Mouse (Mus musculus) T-cell, adult 2 months (primary cell): ENCODE data around the gene Gm527.
A peak's percentile ranks its signal among the peaks of the same experiment; 100 is the strongest.

Source experiments
- DNase-seq: peaks from one replicate; pipeline ENCODE4 v3.0.0; 2022; ENCODE audit warnings: low spot score

Gm527 gene

DNA sequence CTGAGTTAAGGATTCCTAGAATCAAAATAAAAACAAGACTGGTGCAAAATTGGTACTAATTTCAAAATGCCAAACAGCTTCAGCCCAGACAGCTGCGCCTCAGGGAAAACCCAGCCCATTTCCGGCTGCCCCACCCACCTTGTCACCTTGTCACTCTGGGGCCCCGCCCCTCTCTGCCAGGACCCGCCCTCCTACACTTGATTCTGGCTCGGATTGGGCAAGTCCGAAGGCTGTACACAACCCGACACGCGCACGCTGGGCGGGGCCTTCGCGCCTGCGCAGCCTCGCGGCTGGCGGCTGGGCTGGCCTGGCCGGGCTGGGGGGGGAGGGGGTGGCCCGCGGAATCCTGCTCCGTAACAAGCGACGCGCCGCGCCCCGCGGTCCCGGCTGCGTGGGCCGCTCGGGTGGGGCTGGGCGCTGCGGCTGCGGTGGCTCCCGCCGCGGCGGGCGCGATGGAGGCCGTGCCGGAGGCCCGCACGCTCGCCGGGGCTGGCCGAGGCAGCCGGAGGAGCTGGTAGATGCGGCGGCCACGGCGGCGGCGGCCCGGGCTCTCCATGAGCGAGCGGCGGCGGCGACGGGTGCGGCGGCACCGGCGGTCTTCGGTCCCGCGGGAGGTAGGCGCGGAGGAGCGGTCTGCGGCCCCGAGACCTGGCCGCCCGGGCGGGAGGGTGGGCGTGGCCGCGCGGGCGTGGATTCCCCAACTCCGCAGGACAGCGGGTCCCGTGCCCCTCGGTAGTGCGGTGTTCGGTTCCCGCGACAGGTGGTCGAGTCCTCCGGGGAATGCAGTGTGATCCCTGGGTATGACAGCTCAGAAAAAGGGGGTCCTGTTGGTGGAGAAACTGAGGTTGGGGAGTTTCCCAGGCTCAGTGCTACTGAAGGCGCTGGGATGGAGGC lies at the start of gene Gm527:
Gene Gm527 (plus strand): TSS at position 329 of the 894 bp plus-strand sequence.
- DNase-seq, result peak; percentile 94

GRCm38 (mm10) chr12:64871103-64871502 lies 46.6 kb upstream of the Gm527 start:
- no peak for DNase-seq

GRCm38 (mm10) chr12:64897060-64897730 lies 20.5 kb upstream of the Gm527 start:
- DNase-seq, result peak; percentile 22

DNA sequence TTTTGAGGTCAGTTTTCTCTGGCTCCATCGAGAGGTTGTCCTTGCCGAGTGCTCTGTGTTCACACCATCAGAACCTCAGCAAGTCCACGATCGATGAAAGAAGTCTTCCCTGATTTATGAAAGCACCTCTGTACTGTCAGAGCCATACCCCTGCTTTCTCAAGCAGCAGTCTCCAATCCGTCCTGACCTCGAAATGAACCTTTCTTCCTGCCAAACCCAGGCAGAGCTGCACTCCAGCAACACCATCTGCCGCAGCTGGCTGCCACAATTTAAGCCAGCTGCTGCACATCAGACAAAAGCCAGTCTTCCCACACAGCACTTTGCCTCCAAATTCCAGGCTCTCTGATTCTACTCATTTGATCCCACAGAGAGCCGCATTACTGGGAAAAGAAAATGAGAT lies 15.2 kb upstream of the Gm527 start:
- DNase-seq, result no peak

- no peak for DNase-seq
Observed at GRCm38 (mm10) chr12:64903186-64903585, 14.5 kb upstream of the Gm527 start.

- DNase-seq, result no peak
Observed at GRCm38 (mm10) chr12:64912996-64913395, 4.7 kb upstream of the Gm527 start.

DNA sequence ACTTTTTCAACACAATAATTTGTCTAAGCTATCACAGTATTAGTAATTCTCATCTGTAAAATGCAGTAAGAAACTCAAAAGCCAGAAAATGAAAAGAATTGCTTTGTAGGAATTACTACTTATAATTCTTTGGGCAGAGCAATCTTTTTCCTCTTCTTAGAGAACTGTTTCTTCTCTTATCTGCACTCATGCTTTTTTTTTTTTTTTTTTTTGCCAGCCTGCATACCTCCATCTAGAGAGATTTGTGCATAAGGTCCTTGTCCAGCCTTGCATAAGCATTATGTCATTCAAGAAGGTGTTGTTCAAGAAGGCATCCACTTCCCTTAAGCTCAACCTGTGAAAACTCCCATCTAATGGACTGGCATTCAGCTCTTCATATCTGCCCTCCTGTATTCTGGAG lies 971 bp upstream of the Gm527 start:
- no peak for DNase-seq

GRCm38 (mm10) chr12:64937493-64937892 lies 19.8 kb downstream of the Gm527 start:
- peak; percentile 9 for DNase-seq

DNA sequence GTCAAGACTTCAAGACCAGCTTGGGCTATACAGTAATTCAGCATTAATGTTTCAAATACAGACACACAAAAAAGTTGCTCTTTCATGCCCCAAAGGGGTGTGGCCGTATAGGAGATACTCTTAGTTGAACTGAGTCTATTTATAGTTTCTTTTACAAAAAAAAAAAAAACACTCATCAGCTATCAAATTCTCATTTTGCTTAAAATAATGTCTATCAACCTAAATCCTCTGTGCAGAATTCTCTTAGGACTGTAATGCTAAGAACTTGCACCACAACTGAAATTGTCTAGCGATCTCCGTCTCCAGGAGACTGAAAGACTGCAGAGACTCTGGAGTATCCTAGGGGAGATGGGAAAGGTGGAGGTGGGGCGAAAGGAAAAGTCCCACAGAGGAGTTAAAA lies 46.9 kb downstream of the Gm527 start:
- no peak for DNase-seq

DNA sequence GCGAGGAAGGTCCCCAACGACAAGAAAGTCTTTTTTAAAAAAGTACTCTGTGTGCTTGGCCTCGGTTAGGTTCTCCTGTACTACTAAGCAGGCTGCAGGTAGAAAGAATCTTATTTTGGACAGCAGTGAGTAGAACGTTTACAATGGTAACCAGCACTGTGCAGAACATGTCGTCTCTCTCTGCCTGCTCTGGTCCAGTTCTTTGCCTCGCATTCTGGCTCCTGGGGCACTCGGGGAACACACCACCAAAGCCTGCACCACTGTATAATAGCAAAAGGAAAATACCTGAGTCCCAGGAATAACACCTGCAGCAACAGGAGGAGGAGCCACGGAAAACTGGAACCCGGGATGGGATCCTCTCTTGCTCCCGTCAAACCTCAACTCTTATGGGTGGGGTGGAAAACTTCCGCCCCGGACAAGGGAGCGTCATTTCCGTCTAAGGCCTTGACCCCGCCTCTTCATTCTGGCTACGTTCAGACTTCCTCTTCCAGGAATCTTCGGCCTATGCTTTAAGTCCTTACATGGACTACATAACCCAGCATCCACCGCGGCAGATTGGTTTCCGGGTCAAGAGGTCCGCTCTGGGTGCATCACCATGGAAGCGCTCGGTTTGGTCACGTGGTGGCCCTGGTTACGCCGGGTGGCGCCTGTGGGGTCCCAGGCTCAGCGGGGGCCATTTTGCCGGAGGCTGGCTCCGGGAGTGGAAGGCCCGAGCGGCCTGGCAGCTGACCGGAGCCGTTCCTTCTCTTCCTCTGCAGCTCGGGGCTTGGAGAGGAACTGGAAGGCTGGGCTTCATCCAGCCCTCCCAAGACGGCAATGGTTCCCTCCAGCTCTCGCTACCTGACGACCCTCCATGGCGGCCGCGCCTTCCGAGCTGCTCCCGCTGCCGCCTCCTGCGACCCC lies 47.7 kb downstream of the Gm527 start, which contains the start of the genes Klhl28 and Togaram1:
Gene Klhl28 (minus strand): TSS at position 411 of the 903 bp plus-strand sequence.
Gene Togaram1 (plus strand): TSS at position 681 of the 903 bp plus-strand sequence.
- peak; percentile 100 for DNase-seq

DNA sequence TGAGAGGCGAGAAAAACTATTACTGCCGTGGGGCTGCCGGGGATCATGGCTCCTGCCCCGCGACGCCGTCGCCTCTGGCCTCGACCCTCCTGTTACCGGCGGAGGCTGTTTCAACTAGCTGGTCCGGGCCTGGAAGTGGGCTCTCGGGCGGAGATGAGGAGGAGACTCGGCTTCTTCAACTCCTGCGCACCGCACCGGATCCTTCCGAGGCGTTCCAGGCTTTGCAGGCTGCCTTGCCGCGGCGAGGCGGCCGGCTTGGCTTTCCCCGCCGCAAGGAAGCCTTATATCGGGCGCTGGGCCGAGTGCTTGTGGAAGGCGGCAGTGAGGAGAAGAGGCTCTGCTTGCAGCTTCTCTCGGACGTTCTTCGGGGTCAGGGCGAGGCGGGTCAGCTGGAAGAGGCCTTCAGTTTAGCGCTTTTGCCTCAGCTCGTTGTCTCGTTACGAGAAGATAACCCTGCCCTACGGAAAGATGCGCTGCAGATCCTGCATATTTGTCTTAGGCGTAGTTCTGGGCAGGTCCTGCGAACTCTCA lies 48.5 kb downstream of the Gm527 start:
- DNase-seq, result peak; percentile 72

DNA sequence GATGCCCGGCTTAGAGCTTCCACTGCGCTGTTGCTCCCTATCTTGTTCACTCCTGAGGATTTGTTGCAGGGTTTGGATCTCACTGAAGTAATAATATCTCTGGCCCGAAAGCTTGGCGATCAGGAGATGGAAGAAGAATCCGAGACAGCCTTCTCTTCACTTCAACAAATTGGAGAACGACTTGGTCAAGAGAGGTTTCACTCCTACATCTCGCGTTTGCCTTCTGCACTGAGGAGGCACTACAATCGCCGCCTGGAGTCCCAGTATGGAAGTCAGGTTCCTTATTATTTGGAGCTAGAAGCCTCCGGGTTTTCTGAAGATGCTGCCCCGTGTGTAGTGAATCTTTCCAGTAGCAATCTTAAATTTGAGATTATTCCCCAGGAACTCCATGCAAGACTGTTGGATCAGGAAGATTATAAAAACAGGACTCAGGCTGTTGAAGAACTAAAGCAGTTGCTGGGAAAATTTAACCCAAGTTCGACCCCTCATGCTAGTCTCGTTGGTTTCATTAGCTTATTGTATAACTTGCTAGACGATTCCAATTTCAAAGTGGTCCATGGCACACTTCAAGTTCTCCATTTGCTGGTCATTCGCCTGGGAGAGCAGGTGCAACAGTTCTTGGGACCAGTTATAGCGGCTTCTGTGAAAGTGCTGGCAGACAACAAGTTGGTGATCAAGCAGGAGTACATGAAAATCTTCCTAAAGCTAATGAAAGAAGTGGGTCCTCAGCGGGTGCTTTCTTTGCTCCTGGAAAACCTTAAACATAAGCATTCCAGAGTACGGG lies 49.1 kb downstream of the Gm527 start:
- DNase-seq, result no peak

DNA sequence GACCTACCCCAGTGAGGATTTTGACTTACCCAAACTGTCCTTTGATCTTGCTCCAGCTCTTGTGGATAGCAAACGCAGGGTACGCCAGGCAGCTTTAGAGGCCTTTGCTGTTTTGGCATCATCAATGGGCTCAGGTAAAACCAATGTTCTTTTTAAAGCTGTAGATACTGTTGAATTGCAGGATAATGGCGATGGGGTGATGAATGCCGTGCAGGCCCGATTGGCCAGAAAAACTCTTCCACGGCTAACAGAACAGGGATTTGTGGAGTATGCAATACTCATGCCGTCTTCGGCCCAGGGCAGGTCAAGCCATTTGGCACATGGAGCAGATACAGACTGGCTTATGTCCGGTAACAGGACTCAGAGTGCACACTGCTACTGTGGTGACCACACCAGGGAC lies 49.8 kb downstream of the Gm527 start:
- no peak for DNase-seq

DNA sequence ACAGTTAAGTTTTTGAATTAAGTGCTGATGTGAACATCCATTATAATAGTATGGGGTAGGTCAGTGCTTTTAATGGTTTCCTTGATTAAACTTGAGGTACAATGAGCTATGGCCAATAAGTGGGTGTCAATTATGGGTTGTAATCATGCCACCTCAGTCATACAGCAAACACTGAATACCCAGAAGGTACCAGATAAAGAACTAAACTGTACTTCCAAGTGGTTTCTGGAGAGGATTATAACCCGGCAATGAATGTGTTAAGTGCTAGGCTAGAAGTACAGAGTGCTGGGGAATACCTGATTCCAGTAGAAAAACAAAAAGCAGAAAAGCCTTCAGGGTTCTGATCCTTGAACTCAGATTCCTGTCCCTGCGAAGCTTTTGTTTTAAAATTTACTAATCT lies 50.4 kb downstream of the Gm527 start:
- no peak for DNase-seq

GRCm38 (mm10) chr12:64971399-64971798 lies 53.7 kb downstream of the Gm527 start:
- DNase-seq, result no peak

DNA sequence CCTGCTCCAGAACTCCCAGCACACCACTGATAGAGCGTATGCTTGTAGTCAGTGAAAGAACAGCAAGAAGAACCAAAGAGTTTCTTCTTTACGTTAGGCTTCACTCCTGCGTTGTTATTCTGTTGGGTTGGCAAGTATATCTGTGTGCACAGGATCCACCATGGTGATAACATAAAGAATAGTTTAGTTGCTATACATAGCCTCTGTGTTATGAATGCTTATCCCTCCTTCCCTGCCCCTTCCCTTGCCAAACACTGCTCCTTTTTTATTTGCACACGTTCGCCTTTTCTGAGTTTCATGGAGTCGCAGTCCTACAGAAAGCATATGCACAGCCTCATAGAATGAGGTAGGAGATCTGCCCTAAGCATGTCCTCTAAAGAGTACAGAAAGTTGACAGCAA lies 54.4 kb downstream of the Gm527 start:
- DNase-seq, result no peak
